Mouse (Mus musculus): ENCODE results near the gene Kdm4c. TPM values are rescaled to one million over a fixed set of nuclear protein-coding genes. Genes with fewer than 3 reads are reported as not detected.
"Not testable (repeated sequence)": the region's sequence is repeated elsewhere in the genome, so short reads cannot be mapped to it uniquely, and the experiment has no call there.

Gene Kdm4c
- total RNA-seq (2015; ENCODE audit: low replicate concordance) (5.0 and 9.4 TPM in 2 replicates), total RNA-seq (2017; ENCODE audit: low replicate concordance) (8.5 and 12.1 TPM in 2 replicates)

DNA sequence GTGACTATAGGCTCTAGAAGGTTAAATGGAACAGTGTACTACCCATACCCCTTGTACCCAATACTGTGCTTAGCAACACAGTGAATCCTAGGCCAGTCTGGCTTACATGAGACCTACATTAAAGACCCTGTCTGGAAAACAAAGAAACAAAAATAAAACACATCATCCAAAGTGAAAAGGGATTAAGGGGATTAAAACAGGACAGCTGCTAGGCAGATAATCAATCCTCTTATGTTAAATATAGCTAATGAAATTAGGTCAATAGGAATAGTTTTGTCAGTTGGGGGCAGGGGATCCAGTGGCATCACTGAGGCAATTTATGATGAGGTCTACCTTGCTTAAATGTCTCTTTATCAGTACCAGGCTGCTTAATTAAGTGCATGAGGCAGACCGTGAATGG is at the start of gene Kdm4c:
Gene Kdm4c (plus strand): TSS at position 322 of the 400 bp plus-strand sequence.
- ATAC-seq (replicated peaks; ENCODE audit: low FRiP score, poor library complexity, severe bottlenecking) = no peak

DNA sequence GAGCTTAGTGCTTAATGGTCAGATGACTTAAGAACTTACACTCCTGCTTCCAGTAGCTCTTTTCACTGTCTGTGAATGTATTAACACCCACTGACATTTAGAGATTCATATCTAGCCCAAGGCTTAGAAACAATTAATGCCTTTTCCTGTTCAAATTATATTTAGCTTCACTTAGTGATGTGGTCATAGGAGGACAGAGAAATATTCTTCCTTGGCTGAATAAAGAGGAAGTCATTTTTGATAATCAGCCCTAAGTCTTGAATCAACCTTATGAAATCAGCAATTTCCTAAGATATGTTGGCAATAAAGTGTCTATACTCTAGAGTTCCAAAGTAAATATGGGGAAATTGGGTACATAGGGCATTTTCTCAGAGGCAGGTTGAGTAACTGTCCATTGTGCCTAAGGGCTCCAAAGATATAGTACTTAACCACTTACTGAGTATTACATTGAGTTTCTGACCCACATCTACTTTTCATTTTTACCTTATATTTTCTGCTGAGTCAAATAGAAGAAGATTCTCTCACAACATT is 41.0 kb upstream of the Kdm4c start:
- ATAC-seq (replicated peaks; ENCODE audit: low FRiP score, poor library complexity, severe bottlenecking) = no peak

DNA sequence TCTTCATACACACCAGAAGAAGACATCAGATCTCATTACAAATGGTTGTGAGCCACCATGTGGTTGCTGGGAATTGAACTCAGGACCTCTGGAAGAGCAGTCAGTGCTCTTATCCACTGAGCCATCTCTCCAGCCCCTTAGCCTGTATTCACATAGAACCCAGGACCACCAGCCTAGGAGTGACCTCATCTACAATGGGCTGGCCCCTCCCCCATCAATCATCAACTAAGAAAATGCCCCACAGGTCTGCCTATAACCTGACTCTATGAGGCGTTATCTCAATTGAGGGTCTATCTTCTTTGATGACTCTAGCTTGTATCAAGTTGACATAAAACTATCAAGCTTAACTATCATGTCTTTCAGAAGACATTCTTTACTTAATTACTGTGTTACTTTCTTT is 20.5 kb upstream of the Kdm4c start:
- not testable (repeated sequence) for ATAC-seq (replicated peaks; ENCODE audit: low FRiP score, poor library complexity, severe bottlenecking)

DNA sequence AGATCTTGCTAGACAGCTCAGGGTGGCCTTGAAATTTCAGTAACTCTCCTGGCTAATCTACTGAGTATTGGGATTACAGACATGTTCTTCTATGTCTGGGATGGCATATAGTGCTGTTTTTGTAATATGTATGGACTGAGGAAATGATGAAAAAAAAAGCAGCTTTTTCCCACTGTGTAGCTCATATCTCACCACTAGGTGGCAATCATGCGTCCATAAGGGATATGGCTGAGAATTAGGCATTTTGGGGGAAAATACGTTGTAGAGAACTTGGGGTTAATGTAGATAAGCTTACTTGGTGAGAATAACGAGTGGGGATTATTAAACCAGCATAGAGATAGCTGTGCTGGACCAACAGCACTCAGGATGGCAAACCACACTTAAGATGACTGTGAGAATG is 19.9 kb upstream of the Kdm4c start:
- peak; percentile 65 for ATAC-seq (replicated peaks; ENCODE audit: low FRiP score, poor library complexity, severe bottlenecking)

DNA sequence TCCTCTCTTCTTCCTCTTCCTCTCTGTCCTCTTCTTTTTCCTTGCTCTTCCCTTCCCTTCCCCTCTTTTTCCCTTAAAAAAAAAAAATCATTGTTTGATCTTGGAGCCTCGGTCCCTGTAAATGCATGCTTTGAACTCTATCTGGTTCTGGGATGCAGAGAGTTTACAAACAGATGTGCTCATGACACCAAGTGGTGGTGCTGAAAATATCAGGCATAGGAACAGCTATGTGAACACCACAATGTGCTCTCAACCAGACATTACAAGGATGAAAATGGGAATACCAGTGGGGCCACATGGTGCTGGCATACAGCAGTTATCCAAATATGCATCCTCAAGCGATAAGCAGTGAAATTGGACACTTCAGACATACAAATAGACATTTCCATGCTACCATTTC is 18.1 kb upstream of the Kdm4c start:
- ATAC-seq (replicated peaks; ENCODE audit: low FRiP score, poor library complexity, severe bottlenecking) = no peak

DNA sequence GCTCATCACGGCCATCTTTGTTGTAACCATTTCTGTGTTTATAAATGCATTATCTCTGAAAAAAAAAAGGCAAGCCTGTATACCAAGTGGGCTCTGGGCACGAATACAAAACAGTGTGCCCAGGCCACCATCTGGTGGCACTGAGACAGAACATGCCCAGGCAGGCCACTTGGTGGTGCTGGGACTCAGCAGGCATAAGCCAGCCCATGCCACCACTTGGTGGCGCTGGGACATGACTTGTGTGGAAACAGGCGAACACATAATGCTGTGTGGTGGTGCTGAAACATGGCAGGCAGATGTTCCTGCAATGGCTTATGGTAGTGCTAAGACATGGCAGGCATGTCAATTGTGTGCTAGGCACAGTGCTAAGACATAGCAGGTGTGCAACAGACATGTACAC is 11.3 kb upstream of the Kdm4c start:
- no peak for ATAC-seq (replicated peaks; ENCODE audit: low FRiP score, poor library complexity, severe bottlenecking)

DNA sequence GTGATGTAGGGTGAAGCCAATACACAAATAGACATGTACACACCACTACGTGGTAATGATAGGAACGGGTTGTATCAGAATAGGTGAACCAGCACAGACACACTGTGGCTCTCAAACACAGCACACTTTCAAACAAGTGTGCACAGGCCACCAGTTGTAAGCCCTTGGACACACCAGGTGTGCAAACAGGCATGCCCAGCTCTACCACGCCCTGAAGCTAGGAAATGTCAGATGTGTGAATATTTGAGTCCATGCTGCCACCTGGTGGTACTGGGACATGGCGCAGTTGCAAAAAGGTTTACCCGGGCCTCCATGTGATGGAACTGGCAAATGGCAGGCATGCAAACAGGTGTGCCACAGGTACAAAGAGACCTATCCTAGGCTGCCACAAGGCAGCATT is 10.9 kb upstream of the Kdm4c start:
- ATAC-seq (replicated peaks; ENCODE audit: low FRiP score, poor library complexity, severe bottlenecking) = peak; percentile 58; the same call in 1 of the 2 replicates

DNA sequence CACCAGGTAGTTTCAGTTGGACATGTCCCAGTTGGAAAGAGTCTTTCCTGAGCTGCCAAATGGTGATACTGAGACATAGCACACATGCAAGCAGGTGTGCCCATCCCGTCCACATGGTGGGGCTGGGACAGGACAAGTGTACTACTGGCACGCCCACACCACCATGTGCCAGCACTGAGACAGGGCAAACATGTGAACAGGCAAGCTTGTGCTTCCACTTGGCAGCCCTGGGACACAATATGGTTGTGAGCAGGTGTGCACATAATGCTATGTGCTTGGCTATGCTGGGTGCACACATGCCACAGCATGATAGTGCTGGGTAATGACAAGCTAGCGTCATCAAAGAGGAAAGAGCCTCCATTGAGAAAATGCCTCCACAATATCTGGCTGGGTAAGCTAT is 8.8 kb upstream of the Kdm4c start:
- ATAC-seq (replicated peaks; ENCODE audit: low FRiP score, poor library complexity, severe bottlenecking) = no peak

DNA sequence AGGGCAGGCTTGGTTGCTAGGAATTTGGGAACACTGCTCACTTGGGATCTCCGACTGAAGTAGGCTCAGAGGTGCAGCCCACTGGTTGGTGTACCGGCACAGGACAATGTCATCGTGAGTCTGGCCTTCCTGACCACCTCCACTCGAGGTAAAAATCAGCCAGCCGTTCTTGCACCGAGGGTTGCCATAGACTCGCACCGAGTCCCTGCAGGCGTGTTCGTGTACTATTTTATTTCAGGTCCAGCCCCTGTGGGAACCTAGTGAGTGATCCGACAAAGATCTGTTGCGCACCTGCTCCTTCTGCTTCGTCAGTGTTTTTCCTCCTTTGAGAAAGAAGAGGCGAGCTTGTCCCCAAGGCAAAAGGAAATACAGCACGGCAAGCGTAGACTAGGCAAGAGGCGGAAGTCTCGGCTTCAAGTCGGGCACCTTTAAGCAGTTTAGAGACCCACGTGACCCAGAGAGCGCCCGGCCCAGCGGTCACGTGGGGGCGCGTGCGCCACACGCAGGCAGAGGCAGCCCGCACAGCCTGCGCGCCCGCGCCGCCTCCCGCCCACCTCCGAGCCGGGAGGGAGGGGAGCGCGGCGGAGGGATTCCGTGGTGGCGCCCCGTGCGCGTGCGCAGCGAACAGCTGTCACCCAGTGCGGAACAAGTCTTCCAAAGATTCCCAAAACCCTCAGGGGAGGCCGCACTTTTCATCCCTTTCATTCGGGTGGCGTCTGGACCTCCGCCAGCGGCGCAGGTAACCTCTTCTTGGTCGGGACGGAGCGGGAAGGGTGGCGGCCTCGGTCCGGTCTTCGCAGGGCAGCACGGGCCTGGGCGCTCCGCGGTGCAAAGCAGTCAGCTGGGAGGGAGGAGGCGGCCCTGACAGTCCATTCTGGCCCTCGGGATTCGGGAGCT is 9.3 kb downstream of the Kdm4c start:
- ATAC-seq (replicated peaks; ENCODE audit: low FRiP score, poor library complexity, severe bottlenecking) = peak; percentile 95

DNA sequence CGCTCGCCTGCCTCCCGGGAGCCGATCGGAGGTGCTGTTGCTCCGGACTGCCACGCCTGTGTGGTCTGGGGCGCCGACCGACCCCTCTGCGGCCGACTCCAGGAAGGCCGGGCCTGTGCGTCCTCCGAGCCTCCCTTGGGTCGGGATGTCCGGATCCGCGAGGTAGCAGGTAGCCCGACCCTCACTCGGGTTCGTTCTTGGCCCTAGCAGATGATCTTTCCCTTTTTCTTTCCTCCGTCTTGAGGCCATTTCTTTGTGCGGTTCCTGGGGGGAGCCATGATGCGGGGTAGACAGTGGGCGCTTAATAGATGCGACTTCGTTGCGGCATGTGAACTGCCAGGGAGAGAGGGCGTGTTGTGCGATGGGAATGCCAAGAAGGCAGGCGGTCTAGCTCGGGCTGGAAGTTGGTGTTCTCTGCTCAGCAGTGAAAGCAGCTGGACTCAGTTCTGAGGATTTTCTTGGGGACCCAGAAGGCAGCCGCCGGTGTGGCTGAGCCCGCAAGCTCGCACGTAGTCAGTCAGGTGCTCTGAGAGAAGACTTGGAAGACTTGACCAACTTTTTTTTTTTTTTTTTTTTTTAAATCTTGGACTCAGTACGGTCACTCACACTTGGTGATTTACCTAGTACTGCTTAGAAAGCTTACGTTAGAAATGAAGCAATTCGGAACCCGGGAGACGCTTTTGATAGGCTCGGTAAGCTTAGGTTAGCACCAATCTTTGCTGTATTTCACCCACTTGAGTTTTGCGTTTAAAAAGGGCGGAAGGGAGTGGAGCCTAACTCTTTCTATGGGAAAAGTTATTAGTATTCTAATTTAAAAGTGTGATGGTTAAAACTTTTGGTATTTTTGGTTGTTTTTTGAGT is 10.2 kb downstream of the Kdm4c start:
- peak; percentile 50 for ATAC-seq (replicated peaks; ENCODE audit: low FRiP score, poor library complexity, severe bottlenecking)

DNA sequence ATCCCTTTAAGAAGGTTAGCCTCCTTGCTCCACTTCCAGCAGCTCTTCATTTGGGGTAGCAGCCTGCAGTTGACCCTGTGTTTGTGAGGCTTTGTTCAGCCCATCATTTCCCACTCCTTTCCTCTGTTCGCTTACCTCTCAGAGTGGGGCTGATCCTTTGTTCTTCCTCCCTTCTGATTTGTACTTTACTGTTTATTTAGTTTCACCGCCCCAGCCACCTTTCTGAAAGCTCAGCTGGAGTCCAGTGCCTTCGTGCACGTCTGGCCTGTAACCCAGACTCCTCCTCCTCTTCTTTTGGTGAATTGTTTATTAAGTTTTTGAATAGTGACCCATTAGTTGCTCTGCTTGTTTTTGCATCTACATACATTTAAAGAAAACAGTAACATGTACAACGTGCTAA is 15.6 kb downstream of the Kdm4c start:
- no peak for ATAC-seq (replicated peaks; ENCODE audit: low FRiP score, poor library complexity, severe bottlenecking)

DNA sequence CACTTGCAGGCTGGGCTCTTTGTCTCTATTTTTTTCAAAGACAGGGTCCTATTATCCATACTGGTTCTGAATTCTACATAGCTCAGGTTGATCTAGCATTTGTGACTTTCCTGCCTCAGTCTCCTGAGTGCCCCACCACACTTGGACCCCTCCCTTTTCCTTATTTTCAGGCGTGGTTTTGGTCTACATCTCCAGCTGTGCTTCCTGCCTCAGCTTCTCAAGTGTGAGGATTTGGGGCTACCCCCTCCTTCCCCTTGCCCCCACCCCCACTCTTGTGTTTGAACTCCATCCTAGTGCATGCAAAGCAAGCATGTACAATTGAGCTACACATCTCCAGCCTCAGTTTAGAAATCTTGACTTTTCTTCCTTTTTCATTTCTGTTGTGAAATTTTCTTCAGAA is 16.2 kb downstream of the Kdm4c start:
- no peak for ATAC-seq (replicated peaks; ENCODE audit: low FRiP score, poor library complexity, severe bottlenecking)

DNA sequence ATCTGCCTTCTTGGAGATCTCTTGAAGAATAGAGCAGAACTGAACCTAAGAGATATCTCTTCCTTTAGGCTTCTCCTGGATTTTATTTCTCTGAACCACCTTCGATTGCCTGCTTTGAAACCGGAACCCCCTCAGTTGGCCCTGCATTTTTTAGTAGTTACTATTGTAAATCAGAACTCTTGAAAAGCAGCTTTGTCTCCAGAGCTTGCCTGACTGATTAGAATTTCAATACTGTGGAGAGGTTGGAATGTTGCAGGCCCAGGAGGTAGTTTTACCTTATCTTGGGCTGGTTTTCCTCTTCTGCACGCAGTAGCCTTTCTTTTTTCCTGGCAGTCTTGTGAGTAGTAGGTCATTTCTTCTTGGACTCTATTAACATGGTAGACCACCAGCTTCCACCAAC is 17.0 kb downstream of the Kdm4c start:
- no peak for ATAC-seq (replicated peaks; ENCODE audit: low FRiP score, poor library complexity, severe bottlenecking)

DNA sequence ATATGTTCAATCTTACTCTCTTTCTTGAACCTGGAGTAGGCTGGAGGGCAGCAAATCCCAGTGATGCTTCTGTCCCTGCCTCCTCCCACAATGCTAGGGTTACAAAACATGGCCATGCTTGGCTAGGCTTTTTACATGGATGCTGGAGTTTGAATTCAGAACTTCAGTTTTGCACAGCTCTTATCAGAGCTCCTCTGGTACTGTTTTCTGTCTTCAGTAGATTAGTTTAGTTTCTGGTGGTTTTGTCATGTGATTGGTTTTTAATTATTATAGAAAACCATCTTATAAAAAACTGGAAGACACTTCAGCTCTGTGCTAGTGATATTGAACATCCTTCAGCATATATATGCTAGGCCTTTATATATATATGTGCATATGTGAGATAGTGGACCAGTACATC is 19.6 kb downstream of the Kdm4c start:
- ATAC-seq (replicated peaks; ENCODE audit: low FRiP score, poor library complexity, severe bottlenecking) = no peak

DNA sequence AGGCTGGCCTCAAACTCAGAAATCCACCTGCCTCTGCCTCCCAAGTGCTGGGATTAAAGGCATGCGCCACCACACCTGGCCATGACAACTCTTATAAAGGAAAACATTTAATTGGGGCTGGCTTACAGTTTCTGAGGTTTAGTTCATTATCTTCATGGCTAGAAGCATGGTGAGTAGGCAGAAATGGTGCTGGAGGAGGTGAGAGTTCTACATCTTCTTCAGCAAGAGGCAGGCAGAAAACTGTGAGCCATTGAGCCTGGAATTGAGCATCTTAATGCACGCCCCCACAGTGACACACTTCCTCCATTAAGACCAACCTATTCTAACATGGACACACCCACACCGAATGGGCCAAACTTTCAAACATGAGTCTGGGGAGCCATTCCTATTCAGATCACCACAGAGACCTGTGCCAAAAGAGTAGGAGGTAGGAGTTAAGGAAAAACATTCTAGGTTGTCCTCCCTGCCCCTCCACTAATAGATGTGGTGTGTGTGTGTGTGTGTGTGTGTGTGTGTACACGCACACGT is 22.2 kb downstream of the Kdm4c start:
- ATAC-seq (replicated peaks; ENCODE audit: low FRiP score, poor library complexity, severe bottlenecking) = no peak

DNA sequence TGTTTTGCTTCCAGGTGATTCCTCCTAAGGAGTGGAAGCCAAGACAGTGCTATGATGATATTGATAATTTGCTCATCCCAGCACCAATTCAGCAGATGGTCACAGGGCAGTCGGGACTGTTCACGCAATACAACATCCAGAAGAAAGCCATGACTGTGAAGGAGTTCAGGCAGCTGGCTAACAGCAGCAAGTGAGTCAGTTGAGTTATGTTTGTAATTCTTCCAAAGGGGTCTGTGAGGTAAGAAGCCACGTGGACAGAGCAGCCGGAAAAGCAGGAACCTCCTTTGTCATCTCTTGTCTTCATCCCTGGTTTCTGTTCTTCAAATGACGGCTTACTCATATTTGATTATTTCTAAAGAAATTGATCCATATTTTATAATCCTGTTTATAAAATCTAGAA is 28.9 kb downstream of the Kdm4c start:
- ATAC-seq (replicated peaks; ENCODE audit: low FRiP score, poor library complexity, severe bottlenecking) = no peak

DNA sequence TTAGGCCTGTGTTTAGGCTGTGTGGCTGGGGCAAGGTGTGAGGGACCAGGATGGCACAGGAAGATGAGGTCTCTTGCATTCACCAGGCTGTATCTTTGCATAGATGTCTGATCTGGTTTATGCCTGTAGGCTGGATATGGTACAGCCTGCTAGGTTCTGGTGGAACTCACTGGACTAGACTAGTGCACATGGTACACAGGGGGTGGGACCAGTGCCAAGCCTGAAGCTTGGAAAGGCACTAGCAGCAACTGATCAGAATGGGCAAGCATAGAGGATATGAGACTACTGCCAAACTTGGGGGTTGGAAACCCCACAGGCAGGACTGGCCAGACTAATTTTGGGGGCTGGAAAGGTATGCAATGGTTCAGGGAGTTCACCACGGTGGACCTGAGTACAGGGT is 35.2 kb downstream of the Kdm4c start:
- no peak for ATAC-seq (replicated peaks; ENCODE audit: low FRiP score, poor library complexity, severe bottlenecking)

DNA sequence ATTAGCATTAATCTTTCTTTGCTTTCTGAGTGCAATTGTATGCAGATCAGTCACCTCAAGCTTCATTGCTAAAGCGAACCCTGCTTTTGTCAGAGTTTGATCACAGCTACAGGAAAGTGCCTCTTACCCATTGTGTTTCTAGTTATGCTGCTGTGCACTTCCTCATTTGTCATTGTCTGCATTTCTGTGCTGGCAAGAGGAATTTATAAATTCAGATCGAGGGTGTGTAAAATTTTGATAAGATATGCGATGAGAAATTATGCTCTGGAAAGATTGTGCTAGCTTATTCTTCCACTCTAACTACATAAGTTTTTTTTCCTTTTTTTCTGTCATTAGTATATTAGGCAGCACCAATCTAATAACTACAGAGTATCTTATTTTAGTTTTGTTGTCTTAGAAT is 37.9 kb downstream of the Kdm4c start:
- no peak for ATAC-seq (replicated peaks; ENCODE audit: low FRiP score, poor library complexity, severe bottlenecking)

DNA sequence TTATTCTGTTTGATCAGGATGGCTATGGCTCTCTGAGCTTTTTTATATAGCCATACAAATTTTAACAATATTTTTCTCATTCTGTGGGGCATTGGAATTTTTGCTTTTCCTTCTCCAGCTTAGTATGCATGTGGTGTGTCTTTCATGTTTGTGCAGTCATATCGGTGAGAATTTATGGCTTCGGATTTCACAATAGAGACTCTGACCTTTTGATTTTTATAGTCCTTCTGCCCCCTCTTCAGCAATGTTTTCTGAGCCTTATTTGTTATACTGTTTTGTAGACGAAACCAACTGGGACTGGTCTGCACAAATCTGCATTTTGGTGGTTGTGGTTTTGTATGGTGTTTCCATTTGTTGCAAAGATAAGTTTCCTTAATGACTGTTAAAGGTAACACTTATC is 45.6 kb downstream of the Kdm4c start:
- no peak for ATAC-seq (replicated peaks; ENCODE audit: low FRiP score, poor library complexity, severe bottlenecking)

DNA sequence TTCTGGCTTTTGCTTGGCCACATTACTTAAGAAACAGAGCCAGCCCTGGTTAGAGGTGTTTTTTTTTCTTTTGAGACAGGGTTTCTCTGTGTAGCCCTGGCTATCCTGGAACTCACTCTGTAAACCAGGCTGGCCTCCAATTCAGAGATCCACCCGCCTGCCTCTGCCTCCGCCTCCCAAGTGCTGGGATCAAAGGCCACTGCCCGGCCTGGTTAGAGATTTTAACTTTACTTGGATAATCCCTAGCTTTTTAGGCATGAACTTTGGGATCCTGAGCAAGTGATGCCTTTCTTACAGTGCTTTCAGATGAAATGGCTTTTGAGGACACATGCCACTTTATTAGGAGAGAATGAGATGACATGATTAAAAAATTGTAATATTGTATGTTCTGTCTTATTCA is 52.4 kb downstream of the Kdm4c start:
- no peak for ATAC-seq (replicated peaks; ENCODE audit: low FRiP score, poor library complexity, severe bottlenecking)

Measured in erythroblast, adult 5-6 weeks (primary cell).